Mouse (Mus musculus) cerebellum, postnatal 25 days (tissue): ENCODE results near the gene Prrxl1.

ENCODE experiments used
- DNase-seq, 2 experiments: peaks; one replicate each; pipeline ENCODE4 v3.0.0; 2021; ENCODE audit warnings: mixed read lengths in 2 of 2

The Prrxl1 gene

GRCm38 (mm10) chr14:32628584-32628983 is 29.4 kb downstream of the Prrxl1 start:
- DNase-seq: peak in 1 of 2 experiments; percentile 24

DNA sequence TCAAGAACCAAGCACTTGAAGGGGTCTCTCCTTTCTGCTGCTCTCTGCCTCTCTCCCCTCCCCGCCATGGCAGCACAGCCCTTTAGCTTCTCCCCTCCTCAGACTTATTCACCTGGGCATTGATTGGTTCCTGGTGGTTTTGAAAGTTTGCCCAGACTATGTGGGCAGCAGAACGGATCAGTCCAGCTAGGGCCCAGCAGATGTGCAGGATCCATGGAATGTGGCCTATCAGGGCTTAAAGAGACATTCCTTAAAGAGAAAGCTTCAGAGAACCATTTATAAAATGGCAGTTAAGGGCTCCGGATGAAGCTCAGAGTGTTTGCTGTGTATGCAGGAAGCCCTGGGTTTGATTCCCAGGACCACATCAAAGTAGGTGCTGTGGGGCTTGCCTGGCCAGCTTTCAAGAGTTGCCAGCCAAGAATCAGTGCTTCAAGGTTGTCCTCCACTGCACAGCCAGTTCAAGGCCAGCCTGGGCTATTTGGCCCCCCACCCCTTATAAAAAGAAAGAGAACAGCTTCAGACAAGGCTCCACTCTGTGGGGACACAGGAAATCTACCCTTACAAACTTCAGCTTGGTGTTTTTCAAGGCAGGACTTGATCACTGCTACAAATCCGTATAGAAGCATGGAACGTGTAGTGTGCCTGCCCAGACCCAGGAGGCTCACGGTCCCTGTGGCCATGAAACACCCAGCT is 33.8 kb downstream of the Prrxl1 start:
- DNase-seq: no peak

DNA sequence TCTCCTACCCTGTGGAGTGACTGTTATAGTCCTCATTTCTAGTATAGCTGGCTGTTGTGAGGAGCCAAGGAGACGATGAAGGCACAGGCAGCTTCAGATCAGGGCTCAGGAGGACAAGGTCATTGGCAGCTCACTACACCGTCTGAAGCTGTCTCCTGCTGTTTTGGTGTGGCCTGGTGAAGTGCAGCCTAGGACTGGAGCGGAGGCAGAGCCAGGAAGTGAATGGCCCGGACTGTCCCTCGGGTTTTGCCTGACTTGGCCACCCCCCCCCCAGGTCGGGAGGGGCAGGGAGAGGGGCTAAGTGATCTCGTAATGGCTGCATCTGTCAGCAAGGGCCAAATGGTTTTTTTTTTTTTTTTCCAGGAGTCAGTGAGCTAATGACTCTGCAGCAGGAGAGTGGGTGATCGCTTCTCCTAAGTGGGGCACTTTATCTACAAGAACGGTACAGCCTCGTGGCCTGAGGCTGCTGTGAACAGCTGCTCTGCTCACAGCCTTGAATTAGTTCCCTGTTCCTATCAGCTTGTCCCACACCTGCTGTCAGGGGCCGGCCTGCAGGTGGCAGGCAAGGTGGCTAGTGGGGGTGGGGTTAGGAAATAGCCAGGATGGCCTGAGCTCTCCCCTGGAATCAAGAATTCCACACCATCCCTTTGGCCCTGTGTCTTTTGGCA is 34.9 kb downstream of the Prrxl1 start:
- DNase-seq: no peak

GRCm38 (mm10) chr14:32638485-32638884 is 39.3 kb downstream of the Prrxl1 start:
- DNase-seq: no peak

- no peak for DNase-seq
Measured at GRCm38 (mm10) chr14:32659781-32660180, 60.6 kb downstream of the Prrxl1 start.

GRCm38 (mm10) chr14:32663099-32663498 is 63.9 kb downstream of the Prrxl1 start:
- no peak for DNase-seq

DNA sequence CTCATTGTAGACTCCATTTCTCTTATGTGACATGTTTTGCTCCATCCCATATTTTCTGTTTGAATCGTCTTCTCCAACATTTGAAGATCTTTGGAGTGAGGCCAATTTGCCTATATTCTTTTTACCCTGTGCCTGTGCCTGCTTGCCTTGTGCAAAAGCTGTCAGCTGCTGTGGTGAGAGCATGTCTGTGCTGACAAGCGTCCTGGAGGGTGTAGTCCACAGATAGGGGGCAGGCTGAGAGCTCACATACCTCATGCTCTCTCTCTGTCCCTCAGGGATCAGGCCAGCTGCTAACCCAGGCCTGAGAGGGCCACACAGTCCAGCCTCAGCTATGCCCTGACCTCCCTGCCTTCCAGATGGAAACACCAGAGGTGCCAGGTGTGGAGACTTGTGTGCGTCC is 74.0 kb downstream of the Prrxl1 start:
- no peak for DNase-seq

- DNase-seq: no peak
Measured at GRCm38 (mm10) chr14:32678565-32678964, 79.4 kb downstream of the Prrxl1 start.

DNA sequence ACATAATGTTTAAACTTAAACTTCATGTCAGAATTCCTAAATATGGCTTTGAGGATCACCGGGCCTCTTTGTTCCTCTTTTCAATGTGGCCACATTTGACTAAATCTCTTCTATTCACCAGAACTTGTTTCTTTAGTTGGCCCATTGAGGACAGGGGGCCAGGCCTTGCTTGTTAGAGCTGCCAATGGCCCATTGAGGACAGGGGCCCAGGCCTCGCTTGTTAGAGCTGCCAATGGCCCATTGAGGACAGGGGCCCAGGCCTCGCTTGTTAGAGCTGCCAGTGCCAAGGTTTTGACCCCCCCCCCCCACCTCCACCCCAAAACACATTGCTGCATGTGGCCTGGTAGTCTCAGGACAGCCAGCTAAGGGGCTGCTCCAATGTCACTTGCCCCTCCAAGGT is 82.4 kb downstream of the Prrxl1 start:
- no peak for DNase-seq

DNA sequence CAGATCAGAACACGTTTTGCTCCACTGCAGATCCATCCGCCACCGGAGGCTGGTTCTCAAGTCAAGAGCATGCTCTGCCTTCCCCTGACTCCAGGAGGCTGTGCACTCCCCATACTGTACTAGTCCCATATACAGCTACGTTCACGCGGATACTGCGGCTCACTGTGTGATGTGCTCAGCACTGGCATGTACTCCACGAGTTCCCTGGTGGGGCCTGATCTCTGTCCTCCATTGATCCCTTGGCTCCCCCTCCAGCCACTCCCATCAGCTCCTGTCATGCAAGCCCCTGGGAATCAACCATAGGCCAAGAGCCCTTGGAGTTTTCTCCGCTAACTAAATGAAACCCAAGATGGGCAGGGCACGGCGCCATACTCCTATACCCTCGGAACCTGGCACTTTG is 83.3 kb downstream of the Prrxl1 start:
- no peak for DNase-seq

DNA sequence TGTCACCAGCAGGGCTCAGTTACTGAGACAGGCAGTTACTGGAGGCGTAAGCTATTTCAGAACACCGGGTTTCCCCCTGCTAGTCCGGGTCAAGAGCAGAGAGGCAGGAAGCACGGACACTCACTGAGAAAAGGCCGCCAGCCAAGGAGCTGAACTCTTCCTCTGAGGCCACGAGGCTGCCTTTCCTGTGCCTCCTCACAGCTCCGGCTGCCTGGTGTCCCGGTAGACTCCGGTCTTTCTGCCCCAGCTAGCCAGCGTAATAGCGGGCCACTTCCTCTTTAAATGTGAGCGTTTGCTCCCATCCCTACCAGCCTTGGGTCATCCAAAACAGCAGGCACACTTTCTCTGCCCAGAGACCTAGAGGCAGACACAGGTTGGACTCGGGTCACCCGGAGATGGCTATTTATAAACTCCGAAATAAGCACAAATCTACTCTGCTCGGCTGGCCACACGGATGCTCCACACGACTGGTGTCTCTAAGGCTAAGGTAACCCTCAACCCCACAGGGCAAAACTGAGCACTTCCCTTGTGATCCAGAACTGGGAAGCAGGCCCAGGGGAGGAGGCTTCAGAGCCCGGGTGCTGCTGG is 84.1 kb downstream of the Prrxl1 start:
- DNase-seq: peak; percentile 53 to 60

GRCm38 (mm10) chr14:32683982-32684734 is 85.0 kb downstream of the Prrxl1 start:
- DNase-seq: peak; percentile 14 to 29

DNA sequence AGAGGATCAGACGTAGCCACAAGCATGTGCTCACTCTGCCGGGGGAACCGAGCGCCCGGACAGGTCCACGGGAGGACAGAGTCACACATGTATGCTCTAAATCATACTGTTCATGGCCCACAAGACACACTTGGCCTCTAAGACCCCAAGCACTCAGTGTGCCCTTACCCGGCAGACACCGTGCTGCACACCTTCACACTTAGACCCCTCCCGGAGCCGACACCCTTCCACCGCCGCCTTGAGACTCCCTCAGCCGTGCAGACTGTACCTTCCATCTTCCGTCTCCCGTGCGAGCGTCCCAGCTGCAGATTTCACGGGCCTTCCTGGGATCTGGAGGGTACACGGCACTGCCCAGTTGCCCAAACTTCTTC is 85.5 kb downstream of the Prrxl1 start:
- DNase-seq: no peak

- DNase-seq: no peak
Measured at GRCm38 (mm10) chr14:32685124-32685826, 86.1 kb downstream of the Prrxl1 start, which contains the start of gene 3425401B19Rik. Gene 3425401B19Rik (minus strand): TSS chr14:32685293.

- DNase-seq: no peak
Measured at GRCm38 (mm10) chr14:32695906-32696305, 96.7 kb downstream of the Prrxl1 start.

DNA sequence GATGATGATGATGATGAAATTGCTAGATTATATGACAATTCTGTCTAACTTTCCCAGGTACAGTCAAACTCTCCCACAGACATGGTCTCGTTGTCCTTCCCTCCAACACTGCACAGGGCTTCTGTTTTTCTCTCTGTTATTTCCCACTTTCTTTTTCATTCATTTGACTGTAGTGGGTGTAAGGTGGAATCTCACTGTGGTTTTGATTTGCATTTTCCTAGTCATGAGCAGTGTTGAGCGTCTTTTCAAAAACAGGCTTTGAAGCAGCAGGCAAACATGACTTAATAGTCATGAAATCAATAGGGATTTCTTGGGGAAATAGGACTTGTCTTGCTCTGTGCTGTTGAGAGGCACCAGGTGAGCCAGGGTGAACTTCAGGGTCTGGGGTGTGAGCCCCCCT is 97.1 kb downstream of the Prrxl1 start:
- DNase-seq: no peak

GRCm38 (mm10) chr14:32697774-32698173 is 98.6 kb downstream of the Prrxl1 start:
- no peak for DNase-seq

DNA sequence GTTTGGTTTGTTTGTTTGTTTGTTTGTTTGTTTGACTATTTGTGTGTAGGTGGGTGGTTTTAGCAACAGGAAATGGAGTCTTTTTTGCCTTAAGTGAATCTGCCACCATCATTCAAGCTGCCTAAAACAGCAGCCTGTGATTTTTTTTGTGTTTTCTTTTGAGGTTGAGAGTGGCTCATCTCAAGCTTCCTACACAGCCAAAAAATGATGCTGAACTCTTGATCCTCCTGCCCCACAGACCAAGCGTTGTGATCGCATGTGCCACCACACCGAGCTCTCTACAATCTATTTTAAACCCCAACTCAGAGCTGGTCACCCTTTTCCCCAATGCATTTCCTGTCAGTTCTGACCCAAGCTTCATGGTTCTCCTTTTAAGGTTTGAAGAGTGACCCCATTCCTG is 99.3 kb downstream of the Prrxl1 start:
- DNase-seq: no peak
